Mouse (Mus musculus) left cerebral cortex, adult 9 months (tissue): ENCODE data around the gene Cttn.

Experiments used
- DNase-seq, 2 experiments: peaks; one replicate each; pipeline ENCODE4 v3.0.0; 2022; ENCODE audit warnings: low spot score in 2 of 2

Cttn gene

DNA sequence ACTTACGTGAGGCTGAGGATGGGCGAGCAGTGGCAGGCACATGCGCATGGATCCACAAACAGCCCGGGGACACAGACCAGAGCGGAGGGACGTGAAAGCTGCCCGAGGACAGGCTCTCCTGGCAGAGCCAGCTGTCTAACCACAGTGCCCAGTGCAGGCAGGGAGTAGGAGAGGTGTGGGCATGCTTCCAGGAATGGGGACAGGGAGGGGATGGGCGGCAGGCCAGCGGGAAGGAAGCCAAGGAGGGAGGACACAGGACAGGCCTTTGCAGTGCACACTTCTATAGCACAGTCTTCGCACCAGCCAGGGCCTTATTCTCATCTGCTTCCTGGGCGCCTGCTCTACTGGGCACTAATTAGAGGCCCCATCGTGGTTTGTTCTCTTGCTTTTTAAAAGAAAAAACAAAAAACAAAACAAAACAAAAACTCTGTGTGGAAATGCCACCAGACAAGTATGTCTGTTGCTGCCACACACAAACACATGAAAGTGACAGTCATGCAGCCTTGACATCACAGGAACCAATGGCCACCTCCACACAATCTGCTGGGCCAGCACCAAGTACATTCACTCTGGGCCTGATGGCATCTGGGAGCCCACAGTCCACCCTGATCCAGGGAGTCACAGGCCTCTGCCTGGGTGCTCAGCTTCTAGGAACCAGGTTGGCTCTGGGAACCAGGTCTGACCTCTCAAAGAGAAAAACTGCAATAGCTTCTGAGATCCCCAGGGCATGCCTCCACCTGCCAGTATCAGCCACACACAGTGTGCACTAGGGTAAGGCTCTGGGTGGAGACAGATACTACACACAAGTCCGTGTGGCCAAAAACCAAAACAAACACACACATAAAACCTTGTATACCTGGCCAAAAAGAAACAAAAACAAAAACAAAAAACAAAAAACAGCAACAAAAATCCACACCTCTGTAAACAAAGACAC is 20.9 kb downstream of the Cttn start:
- DNase-seq = peak in 1 of 2 experiments; percentile 79

GRCm38 (mm10) chr7:144448186-144448585 is 22.6 kb downstream of the Cttn start:
- no peak for DNase-seq

- DNase-seq = no peak
These were observed 23.7 kb downstream of the Cttn start for GRCm38 (mm10) chr7:144447146-144447545.

DNA sequence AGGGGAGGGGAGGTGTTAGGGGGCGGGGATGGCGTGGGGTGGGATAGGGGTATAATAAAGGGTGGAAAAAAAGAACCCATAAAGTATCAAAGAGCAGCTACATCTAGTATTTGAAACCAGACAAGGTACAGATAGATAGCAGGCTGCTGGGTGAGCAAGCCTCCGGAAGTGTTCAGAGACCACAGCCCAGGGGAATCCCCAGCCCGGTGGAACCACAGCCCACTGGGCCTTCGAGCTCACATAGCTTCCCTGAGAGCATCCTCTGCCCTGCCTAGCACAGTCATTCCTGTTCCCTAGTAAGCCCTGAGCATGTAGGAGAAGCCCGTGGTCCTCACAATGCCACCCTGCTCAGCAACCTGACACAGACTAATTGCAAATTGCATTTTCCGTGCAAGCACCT is 26.0 kb downstream of the Cttn start:
- DNase-seq = no peak

- no peak for DNase-seq
These were observed 28.8 kb downstream of the Cttn start for GRCm38 (mm10) chr7:144441976-144442375.

GRCm38 (mm10) chr7:144441466-144441865 is 29.3 kb downstream of the Cttn start:
- DNase-seq = no peak

GRCm38 (mm10) chr7:144438811-144439210 is 32.0 kb downstream of the Cttn start:
- DNase-seq = no peak

DNA sequence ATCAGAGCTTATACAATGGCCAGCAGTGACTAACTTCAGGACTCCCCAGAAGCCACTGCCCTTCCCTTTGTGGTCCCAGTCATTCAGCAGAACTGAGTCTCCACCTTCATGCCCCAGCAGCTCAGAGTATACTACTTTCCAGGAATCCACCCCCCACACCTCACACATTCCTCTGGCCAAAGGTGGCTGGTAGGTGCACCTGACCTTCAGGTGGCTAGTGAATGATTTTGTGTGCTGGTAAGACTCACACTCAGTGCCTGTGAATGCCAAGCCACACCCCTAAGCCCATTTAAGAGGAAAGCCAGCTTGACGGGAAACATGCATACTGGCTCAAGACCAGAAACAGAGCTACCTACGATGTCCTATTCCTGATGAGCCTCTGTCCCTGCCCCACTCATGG is 37.9 kb downstream of the Cttn start:
- no peak for DNase-seq

DNA sequence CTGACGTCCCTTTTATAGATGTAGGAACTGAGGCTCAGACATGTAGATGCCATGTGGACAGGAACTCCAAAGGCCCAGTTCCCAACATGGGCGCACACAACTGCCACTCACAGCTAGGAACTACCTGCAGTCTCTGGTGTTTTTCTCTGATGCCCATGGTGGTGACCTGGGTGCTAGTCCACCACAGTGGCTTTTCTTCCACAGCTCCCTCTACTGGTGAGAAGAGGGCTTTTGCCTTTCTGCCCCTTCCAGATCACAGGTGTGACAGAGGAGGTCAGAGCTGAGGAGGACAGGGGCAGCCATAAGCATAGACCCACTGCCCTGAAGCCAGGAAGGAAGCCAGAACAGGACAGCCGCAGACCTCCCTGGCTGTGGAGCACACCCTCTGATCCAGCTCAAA is 43.3 kb downstream of the Cttn start:
- DNase-seq = no peak

DNA sequence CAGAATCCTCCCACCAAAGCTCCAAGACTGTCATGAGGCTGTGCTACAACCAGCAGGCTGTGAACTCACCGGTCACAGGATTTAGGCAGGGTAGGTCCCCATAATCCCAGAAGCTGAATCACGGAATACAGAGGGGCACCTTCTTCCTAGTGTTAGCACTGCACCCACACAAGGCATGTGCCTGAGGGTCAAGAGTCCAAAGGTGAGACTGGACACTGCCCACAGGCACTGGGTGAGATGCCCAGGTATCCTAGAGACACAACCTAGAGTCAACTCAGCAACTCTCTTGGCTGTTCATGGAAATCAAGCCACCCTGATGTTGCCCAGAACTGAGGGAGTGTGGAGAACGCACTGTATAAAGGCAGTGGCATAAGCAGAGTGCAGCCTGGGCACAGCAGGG is 44.2 kb downstream of the Cttn start:
- DNase-seq = no peak

GRCm38 (mm10) chr7:144425953-144426352 is 44.9 kb downstream of the Cttn start:
- peak in 1 of 2 experiments; percentile 62 for DNase-seq

DNA sequence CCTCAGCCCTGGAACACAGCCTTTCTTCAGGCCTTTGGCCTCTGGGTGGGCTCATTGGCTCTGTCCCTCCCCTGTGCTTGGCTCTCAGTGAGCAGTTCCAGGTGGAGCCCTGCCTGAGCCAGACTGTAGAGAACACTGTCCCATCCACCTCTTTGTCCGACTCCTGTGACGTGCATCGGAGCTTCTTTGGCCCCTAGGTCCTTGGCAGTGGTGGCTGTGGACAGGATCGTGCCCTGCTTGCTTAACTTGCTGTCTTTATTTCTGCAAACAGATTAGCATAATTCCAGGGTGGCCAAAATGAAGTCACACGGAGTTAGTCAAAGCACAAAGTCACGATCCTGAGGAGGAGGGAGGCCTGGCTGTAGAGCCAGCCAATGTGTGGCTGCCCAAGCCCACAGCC is 49.3 kb downstream of the Cttn start:
- DNase-seq = no peak

- DNase-seq = no peak
These were observed 50.3 kb downstream of the Cttn start for GRCm38 (mm10) chr7:144420552-144420951.

DNA sequence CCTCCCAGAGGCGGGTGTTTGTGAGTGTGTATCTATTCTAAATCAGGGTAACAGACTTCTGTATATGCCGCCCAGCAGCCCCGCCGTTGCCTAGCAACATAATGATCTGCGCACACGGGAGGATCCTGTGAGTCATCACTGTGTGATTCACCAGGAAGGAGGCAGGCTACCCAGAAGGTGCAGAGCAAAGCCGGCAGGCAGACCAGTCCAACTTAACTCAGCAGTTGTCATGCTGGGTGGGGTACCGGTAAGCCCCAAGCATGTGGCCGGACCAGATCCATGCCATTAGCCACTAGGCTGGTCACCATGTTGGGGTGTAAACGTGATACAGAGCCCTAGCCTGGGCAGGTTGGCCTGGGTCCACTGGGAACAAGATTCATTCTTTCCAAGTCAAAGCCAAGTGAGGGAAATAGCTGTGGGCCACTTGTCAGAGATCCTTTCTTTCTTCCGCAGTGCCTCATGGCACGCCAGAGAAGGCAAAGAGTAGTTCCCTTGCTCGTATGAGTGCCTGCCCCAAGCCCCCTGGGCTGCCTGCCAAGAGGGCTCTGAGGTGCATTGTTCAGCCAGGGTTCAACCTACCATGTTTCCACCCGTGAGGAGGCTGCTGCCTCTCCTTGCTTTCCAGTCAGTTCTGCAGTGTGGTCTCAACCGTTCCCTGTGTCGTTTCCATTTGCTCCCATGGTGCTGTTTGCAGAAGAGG is 53.0 kb downstream of the Cttn start:
- peak; percentile 90 to 93 for DNase-seq

- no peak for DNase-seq
These were observed 53.6 kb downstream of the Cttn start for GRCm38 (mm10) chr7:144417234-144417633.

- DNase-seq = peak in 1 of 2 experiments; percentile 48
These were observed 55.0 kb downstream of the Cttn start for GRCm38 (mm10) chr7:144415795-144416194.

- no peak for DNase-seq
These were observed 56.2 kb downstream of the Cttn start for GRCm38 (mm10) chr7:144414632-144415031.

DNA sequence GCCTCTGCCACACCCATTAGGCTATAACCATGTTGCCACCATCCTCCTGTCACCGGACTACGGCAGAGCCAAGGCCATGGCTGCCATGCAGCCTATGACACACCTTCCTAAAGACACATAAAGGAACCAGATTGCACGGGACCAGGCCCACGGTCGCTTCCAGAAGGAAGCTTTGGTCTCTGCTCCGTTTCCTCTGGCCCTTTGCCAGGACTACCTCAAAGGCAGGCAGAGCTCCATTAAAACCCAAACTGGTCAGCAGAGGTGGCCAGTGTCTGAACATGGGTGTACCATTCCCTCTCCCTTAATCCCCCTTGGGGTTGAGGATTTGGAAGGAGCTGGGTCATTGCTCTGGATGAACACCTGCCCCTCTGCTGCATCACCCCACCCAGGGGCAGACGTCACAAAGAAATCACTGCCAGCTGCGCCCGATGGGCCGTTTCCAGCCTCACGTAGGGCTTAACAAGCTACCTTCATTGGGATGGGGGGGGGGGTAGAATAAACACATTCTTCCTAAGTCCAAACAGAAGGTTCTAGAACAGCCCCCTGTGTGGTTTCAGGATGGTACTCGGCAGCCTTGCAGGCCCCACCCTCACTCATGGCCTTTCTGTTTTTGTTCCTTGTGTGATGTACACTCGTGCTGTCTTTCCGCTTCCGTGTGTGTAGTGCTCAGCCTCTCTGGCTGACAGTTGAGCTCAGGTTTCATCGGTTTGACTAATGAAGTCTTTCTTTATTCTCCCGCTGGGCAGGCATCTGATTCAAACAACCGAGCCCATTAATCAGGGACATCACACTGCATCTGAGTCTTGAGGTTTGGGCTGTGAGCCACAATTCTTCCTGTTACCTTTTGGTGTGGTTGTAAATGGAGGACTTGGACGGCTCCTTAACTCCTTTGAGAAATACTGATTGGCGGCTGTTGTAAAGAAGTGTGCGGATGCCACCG is 58.6 kb downstream of the Cttn start:
- no peak for DNase-seq

DNA sequence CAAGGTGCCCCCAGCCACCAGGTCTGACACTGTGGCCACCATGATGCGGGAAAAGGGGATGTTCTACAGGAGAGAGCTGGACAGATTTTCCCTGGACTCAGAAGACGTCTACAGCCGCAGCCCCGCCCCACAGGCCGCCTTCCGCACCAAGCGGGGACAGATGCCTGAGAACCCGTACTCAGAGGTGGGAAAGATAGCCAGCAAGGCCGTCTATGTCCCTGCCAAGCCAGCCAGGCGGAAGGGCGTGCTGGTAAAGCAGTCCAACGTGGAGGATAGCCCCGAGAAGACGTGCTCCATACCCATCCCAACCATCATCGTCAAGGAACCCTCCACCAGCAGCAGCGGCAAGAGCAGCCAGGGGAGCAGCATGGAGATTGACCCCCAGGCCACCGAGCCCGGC is 61.1 kb downstream of the Cttn start:
- DNase-seq = no peak

- no peak for DNase-seq
These were observed 62.3 kb downstream of the Cttn start for GRCm38 (mm10) chr7:144408464-144409000.

GRCm38 (mm10) chr7:144407675-144408074 is 63.1 kb downstream of the Cttn start:
- no peak for DNase-seq

DNA sequence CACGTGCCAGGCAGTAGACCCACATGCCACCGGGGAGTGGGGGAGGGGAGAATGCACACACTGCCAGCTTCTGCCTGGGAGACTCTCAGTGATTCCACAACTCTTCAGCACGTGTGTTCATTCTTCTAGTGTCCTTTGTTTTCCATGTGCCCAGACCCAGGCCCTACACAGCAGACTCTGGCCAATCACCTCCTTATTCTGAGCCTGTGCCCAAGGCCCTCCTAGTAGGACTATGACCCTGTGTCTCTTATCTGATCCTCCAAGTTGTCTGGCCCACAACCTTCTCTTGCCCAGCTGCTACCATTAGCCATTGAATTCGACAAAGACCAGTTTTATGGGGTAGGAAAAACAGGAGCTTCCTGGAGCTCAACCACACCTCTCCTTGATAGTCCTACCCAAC is 68.3 kb downstream of the Cttn start:
- DNase-seq = no peak
